Mouse (Mus musculus): Measurements from ENCODE around the gene Cyb5r1. TPM values are rescaled to one million over a fixed set of nuclear protein-coding genes. Genes with fewer than 3 reads are reported as not detected.
A peak's percentile ranks its signal among the peaks of the same experiment; 100 is the strongest.

Cyb5r1 gene
- 10 to 100 TPM; 28.8 to 43.0 (median 35.5) TPM for total RNA-seq (2022)

DNA sequence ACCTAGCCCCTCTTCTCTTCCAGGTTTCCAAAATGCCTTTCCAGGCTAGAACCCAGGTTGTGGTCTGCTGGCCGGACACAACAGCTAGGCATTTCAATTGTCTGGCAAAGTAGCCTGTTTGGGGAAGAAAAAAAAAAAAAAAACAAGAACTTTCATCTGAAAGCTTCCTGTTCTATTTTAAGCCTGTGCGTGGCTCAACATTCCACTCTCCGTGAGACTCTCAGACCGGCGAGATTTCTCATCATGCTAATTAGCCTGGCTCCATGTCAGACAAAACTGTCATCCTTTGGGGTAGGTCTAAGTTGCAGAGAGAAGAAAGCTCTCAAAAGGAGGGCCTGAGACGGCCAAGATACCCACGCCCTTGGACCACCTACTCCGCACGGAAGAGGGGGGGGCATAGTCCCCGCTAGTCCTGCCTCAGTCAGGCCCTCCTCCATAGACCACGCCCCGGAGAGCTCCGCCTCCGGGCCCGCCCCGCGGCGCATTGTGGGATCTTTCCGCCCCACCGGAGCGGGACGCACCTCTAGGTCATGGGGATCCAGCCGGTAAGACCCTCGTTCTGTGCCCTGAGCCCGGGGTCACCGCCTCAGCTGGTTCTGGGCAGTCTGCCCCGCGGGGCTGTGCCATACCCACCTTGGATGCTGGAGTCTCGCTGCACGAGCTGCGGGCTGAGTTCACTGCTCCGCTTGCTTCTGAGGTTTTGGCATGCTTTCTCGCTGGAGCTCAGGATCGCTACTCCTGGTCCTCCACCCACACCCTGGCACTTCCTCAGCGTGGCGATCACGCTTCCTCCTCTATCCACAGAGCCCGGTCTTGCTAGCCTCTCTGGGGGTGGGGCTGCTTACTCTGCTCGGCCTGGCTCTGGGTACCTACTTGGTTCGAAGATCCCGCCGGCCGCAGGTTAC is at the start of gene Cyb5r1:
TSS of gene Cyb5r1 (plus strand) at position 51 of the 905 bp plus-strand sequence.
- peak; percentile 24 to 57 for DNase-seq (ENCODE audit: low spot score in 2 of 2)

DNA sequence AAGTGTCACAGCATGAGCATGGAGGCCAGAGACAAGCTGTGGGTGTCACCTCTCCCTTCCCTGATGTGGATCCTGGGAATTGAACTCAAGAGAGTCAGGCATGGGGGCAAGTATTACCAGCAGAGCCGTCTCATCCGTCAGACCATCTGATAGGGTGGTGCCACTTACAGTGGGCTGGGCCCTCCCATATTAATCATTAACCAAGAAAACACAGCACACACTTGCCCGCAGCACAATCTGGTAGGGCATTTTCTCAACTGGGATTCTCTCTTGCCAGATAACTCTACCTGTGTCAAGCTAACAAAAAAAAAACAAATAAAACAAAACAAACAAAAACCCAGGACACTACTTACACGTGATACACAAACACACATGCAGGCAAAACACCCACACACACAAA is 47.9 kb upstream of the Cyb5r1 start:
- DNase-seq (ENCODE audit: low spot score in 2 of 2), result no peak

DNA sequence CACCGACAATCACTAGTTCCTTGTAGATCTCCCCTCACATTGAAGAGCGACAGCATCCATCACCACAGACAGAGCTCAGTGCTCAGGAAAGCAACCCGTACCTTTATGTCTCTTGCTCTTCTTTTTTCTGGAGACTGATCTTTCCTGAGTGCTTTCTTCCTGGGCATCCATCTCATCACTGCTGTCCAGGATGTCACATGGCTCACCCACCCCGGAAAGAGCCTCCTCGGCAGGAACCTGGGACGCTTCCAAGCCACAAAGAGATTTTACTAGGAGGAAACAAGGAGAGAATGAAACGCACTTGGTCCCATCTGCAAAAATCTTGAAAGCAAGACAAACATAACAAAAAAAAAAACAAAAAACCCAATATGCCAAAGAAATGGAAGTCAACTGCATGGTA is 44.7 kb upstream of the Cyb5r1 start:
- DNase-seq (ENCODE audit: low spot score in 2 of 2), result no peak

DNA sequence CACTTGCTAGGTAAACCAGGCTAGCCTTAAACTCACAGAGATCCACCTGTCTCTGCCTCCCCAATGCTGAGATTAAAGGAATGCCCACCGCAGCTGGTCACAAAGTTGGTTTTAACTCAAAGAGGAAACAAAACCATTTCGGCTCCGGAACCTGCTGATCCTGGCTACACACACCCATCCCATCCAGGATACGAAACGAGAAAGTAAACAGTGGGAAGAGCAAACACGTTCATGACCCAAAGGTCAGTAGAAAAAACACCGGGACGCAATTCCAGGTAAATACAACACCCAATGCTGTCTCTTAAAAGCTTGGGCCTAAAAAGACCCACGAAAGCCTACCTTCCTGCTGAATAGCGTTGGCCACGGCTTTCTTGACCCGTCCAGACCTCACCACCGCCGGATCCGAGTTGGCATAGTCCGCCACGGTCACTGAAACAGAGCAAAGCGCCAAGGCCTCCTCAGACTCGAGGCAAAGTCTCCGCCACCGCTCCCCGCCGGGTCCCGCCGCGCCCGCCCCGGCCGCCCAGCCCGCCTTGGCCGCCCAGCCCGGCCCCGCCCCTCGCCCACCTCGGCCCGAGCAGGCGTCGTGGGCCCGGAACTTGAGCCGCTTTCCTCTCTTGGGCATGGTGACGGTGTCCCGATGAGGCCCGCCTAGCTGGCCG is 44.0 kb upstream of the Cyb5r1 start:
- no peak for DNase-seq (ENCODE audit: low spot score in 2 of 2)

DNA sequence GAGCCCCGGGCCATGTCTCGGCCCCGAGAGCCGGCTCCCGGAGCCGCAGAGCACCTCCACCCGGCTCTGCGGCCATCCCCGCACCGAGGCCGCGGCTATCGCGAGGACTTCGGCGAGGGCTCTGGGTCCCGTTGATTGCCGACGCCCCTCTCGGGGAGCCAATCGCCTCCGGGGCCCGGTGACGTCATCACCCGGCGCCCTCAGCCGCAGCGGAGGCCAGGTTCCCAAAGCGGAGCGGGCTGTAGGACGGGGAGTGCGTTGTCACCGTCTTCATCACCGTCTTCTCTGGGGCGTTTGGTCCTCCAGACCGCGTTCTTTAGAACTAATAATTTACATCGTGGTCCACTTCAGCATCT is 43.5 kb upstream of the Cyb5r1 start, which contains the start of gene Tmem183a:
TSS of gene Tmem183a (minus strand) at position 123 of the 356 bp plus-strand sequence.
- DNase-seq (ENCODE audit: low spot score in 2 of 2), result peak; percentile 92 to 95

DNA sequence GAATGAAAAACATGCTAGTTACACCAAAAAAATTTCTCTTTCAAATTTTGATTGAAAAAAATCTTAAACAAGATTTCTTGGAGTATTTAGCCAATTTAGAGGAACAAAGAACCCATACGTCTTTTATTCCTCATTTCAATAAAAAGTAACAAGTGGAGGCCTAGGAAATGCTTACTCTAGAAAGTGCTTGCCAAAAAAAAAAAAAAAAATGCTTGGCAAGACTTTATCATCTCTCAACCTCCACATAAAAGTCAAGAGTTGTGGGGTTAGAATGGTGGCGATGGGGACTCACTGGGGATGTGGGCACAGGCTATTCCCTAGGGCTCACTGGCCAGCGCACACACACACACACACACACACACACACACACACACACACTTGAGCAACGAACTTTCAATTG is 42.2 kb upstream of the Cyb5r1 start:
- no peak for DNase-seq (ENCODE audit: low spot score in 2 of 2)

DNA sequence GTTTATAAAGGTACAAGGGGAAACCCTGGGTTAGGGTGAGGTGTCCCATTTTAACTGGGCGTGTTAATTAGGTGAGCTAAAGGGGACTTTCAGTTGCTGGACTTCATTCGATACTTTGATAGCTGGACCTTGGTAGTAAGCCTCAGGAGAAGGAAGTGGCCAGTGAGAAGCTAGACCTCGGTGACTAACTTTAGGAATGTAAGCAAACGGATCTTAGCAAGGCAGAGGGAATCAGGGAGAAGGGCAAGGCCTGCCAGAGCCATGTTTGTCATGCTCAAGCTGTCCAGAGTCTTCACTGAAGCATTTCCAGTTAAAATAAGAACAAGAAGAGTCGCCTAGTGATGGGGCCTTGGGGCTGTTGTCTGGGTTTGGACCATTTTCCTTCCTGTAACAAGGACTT is 39.9 kb upstream of the Cyb5r1 start:
- no peak for DNase-seq (ENCODE audit: low spot score in 2 of 2)

DNA sequence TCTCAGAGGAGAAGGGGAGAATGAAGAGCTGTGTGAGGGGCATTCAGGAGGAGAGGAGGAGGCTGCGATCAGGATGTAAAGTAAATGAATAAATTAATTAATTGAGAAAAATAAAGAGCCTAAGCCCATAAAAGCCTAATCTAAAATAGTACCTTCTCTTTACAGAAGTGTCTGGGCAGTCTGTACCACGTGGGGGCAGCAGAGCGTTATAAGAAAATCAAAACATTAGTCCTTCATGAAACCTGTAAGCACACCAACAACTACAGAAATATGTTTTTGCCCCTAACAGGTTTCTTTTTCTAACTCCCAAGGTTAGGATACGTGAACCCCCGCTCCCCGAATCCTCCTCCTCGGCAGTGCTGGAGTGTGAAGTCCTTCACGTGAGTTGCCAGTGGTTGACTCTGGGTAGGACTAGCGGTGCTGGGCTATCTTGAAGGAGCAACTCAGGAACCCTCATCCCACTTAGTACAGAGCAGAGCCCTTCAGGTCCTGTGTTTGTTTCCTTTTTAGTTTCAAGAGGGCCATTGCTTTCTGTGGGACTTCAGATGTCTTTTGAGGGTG is 36.5 kb upstream of the Cyb5r1 start:
- peak in 1 of 2 experiments; percentile 70 for DNase-seq (ENCODE audit: low spot score in 2 of 2)

DNA sequence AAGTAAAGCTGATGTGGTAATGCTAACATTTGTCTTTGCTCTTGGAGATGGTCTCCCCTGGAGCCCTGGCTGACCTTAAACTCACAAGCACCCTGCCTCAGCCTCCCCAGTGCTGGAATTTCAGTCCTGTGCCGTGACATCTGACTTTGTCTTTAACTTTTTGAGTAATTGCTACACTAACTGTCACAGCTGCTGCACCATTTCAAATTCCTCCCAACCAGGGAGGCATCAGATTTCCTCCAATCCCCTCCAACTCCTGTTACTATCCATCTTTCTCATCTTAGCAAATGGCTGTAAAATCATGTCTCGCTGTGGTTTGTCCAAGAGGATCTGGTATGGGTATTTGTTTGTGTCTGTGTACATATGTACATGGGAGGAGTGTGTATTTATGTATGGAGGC is 31.2 kb upstream of the Cyb5r1 start:
- DNase-seq (ENCODE audit: low spot score in 2 of 2), result no peak

DNA sequence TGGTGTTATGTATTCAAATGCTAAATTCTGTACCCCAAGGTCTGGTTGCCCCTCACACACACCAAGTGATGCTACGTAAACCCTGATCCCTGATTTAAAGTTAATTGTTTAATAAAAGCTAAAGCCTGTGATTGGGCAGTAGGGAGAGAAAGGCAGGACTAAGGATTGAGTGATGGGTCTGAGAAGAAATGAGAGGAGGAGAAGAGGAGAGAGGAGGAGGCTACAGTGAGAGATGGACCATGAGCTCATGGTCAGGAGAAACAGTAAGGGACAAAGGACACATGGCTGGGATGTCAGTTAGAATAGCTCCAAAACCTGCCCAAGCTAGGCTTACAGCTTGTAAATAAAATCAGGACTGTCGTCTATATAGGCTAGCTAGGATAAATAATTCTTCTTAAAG is 24.3 kb upstream of the Cyb5r1 start:
- no peak for DNase-seq (ENCODE audit: low spot score in 2 of 2)

DNA sequence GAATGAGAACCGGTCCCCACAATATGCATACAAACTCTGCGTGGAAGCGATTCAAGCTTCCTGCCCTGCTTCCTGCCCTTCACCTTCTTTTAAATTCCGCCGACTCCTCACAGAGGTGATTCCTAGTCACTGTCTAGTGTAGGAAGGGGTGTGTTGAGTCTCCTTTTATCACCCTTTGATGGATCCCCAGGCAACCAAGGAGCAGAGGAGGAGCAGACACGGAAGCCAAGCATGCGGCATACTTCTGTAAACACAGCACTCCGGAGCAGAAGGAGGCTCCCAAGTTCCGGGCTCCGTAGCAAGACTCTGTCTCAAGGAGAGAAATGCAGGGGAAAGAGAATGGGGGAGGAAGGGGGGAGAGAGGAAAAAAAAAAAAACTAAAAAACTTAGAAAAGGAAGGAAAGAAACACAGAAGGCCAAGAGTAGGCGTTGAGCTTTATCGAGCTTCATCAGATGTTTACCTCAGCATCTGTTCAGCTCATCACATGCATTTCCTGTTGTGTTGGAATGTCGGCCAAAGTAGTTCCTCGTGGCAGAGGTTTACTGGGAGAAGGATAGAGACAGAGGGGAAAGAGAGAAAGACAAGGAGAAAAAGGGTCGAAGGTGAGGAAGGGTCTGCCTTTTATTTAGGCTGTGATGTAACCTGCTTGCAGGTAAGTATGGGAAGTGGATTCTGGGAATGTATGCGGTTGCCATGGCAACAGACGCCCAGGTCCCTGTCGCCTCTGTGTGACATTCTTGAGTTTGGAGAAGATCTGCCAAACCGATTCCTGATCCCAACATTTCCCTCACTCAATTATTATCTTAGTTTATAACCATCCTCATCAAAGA is 23.3 kb upstream of the Cyb5r1 start:
- peak in 1 of 2 experiments; percentile 12 for DNase-seq (ENCODE audit: low spot score in 2 of 2)

DNA sequence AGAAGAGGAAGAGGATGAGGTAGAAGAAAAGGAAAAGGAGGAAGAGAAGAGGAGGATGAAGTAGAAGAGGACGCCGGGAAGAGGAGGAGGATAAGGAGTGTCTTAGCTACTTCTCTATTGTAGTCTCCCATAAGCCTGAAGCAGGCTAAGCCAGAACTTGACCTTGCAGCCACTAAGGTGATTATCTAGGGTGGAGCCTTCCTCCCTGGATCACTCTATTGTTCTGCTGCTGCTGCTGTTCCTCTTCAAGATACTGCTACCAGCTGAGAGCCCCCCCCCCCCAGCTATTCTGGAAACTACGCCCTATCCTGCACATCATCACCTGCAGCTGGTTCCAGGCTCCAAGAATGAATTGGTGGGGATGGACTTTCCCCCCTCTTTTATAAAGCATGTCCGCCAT is 20.8 kb upstream of the Cyb5r1 start:
- DNase-seq (ENCODE audit: low spot score in 2 of 2), result no peak

DNA sequence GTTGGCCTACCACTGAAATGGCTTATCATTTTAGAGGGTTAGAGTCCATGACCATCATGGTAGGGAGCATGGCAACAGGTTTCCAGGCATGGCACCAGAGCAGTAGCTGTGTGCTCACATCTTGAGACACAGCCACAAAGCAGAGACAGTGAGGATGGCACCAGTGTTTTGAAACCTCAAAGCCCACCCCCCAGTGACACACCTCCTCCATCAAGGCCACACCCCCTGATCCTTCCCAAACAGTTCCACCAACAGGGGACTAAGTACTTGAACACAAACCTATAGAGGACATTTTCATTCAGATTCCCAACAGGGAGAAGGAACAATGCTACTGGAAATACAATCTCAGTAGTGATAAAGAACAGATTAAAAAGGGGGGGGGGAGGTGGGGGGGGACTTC is 20.2 kb upstream of the Cyb5r1 start:
- no peak for DNase-seq (ENCODE audit: low spot score in 2 of 2)

DNA sequence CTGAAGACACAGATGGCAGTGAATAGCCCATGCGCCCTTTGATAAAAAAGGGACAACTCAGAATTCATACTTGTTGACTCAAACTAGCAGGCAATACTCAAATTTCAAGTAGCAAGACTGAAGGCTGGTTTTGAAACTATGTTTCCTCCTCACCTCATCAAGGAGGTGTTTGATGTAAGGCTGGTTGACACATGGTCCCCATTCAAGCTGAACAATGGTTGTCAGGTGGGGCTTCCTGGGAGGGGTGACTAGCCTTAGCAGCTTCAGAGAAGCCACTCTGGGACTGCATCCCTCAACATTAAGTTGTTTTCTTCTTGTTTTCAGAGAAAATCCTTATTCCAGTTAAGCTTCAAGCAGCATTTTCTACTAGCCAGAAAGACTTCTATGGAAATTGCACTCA is 19.7 kb upstream of the Cyb5r1 start, which contains the start of gene 4933406M09Rik:
TSS of gene 4933406M09Rik (plus strand) at position 275 of the 400 bp plus-strand sequence.
- DNase-seq (ENCODE audit: low spot score in 2 of 2), result no peak

DNA sequence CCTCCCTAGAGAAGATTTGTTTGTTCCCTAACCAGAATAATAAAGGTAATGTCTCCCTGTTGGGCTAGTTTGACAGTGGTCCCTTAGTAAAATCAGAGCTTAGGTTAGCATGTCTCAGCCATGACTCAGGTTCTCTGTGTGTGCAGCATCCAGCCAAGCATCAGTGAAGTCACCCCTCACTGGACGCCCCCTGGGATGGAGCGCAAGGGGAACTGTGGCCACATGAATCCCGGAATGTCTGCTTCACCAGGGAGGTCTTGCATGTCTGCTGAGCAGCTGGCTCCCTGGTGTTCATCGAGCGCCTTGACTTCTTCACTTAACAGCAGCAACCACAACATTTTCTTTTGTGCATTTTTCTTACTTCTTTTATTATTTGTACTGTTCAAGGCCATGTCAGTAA is 11.5 kb upstream of the Cyb5r1 start:
- DNase-seq (ENCODE audit: low spot score in 2 of 2), result no peak

DNA sequence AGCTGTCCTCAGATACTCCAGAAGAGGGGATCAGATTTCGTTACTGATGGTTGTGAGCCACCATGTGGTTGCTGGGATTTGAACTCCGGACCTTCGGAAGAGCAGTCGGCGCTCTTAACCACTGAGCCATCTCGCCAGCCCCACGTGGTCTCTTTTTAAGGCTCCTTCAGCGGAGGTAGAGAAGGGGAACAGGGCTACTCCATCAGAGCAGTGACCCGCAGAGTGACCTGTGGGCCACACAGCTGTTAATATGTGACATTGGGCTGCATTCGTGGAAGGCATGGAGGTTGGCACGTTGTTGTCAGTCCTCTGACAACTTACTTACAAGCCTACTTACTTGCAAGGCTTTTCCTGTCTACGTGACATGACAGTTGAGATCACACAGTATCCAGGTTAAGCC is 7.1 kb upstream of the Cyb5r1 start:
- no peak for DNase-seq (ENCODE audit: low spot score in 2 of 2)

DNA sequence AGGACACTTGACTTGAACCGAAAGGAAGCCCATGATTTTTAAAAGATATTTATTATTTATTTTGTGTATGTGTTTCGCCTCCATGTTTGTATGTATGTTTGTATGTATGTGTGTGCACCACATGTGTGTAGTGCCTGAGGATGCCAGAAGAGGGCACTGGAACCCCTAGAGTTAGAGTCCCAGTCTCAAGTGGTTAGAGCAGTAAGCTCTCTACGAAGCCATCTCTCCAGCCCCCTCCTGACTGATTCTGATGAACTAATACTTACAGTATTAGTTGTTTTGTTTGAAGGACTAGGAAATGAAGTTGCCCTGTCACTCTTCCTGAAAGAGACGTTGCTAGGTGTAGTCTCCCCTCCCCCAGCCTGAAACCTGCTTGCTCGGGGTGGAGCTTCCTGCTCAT is 5.6 kb upstream of the Cyb5r1 start:
- DNase-seq (ENCODE audit: low spot score in 2 of 2), result no peak

DNA sequence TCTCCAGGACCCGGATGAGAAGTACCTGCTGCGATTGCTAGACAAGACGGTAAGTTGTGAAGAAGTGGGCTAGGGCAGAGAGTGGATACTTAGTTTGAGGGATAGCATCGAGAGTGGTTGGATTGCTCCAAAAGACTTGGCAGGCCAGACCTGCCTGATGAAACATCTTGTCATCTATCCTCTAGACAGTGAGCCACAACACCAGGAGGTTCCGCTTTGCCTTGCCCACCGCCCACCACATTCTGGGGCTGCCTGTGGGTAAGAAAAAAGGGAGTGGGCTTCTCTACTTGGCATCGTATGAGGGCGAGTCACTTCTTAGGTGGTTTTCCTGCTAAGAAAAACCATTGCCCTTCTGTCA is 1.0 kb downstream of the Cyb5r1 start:
- no peak for DNase-seq (ENCODE audit: low spot score in 2 of 2)

DNA sequence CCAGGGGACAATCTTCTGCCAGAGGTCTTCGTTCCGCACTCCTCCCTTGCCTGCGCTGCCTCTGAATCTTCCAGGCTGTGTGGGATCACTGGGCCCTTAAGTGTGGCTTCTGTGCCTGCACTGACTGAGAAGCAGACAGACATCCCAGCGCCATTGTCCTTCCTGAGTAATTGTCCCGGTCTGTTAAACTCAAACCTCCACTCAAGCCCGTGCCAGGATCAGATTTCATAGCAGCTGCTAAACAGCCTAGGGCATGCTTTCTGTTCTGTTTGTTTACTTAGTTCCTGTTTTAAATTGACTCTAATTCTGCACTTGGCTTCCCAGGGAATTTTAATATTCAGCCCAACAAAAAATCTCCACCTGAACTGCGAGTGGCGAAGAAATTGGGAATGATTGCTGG is 2.7 kb downstream of the Cyb5r1 start:
- DNase-seq (ENCODE audit: low spot score in 2 of 2), result no peak

DNA sequence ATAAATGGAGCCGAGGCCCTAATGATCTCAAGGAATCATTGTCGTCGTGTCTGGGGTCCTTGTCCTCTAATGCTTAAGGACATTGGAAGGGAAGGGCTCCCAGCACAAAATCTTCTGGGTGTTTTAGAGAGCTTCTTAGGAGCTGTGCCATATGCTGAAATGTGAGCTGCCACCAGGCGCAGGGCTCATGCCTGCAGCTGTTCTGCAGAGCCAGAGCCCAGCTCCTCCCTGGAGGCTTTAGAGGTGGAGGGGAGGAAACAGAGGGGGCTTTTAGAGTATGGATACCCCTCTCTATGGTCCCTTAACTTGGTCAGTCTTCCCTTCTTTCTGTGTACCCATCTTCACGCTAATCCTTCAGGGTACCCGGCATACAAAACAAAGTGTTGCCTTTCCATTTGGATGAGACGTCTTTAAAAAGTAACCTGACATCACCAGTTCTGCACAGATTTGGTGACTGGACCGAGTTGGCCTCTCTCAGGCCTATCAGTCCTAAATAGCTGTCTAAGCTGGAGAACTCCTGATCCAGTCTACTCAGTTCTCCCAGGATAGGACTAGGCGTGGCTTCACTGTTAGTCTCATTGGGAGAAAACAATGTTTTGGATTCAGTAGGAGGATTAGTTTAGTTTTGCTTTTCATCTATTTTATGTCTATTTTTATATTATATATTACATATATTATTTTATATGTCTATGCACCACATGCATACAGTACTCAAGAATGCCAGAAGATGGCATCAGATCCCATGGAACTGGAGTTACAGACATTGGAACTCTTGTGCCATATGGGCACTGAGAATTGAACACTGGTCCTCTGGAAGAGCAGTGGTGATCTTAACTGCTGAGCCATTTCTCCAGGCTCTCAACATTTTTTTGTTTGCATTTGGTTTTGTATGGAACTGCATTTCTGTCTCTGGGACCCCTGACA is 6.6 kb downstream of the Cyb5r1 start:
- no peak for DNase-seq (ENCODE audit: low spot score in 2 of 2)
